Mouse (Mus musculus): ENCODE measurements around the gene Kcnb1. TPM values are rescaled to one million over a fixed set of nuclear protein-coding genes. Genes with fewer than 3 reads are reported as not detected.

The Kcnb1 gene
- total and polyA plus RNA-seq, 2 experiments from 2014 or later = 6.4 to 29.8 TPM

- H3K4me1 ChIP-seq (ENCODE audit: insufficient read depth, low read length) = peaks cover 14% of the 10 kb centered on the region
- no peak for TF ChIP-seq CTCF (IDR thresholded peaks at IDR 0.05)
- no peaks in the 10 kb centered on the region for H3K27me3 ChIP-seq (ENCODE audit: insufficient read depth, low read length)
- no peak overlapping the region for H3K4me3 ChIP-seq (ENCODE audit: low read depth, low read length)
- H3K4me2 ChIP-seq (ENCODE audit: low read depth, low read length, poor library complexity, severe bottlenecking) = no peak overlapping the region
- no peak for DNase-seq (ENCODE audit: low spot score)
- no peaks in the 10 kb centered on the region for H3K36me3 ChIP-seq (ENCODE audit: insufficient read depth, low read length)
- no peaks in the 10 kb centered on the region for H3K9me3 ChIP-seq (ENCODE audit: low read length)
- no peak for ATAC-seq (ENCODE audit: low FRiP score)
- 41% methylated on average over 8 of the region's 8 CpGs for WGBS
- H3K27ac ChIP-seq (ENCODE audit: low read depth, low read length) = no peak overlapping the region
- H3K9ac ChIP-seq (replicated peaks; ENCODE audit: low read length, poor library complexity, severe bottlenecking) = no peak overlapping the region
Observed at GRCm38 (mm10) chr2:167132041-167132440, 57.9 kb downstream of the Kcnb1 start.

GRCm38 (mm10) chr2:167130050-167130770 lies 59.7 kb downstream of the Kcnb1 start:
- DNase-seq (ENCODE audit: low spot score) (peak; percentile 20), ATAC-seq (ENCODE audit: low FRiP score) (no peak)
- no peaks in the 10 kb centered on the region for H3K36me3 ChIP-seq (ENCODE audit: insufficient read depth, low read length)
- H3K9ac ChIP-seq (replicated peaks; ENCODE audit: low read length, poor library complexity, severe bottlenecking) = peak overlapping the region; percentile 33; the same call in 1 of the 2 replicates
- no peaks in the 10 kb centered on the region for H3K27me3 ChIP-seq (ENCODE audit: insufficient read depth, low read length)
- TF ChIP-seq CTCF (IDR thresholded peaks at IDR 0.05) = no peak
- H3K4me3 ChIP-seq (ENCODE audit: low read depth, low read length) = no peak overlapping the region
- H3K9me3 ChIP-seq (ENCODE audit: low read length) = no peaks in the 10 kb centered on the region
- 0 out of 2 replicates have a peak overlapping the region, but pooled peaks have one; percentile 43 for H3K27ac ChIP-seq (ENCODE audit: low read depth, low read length)
- peaks cover 9% of the 10 kb centered on the region for H3K4me1 ChIP-seq (ENCODE audit: insufficient read depth, low read length)
- 0 out of 2 replicates have a peak overlapping the region, but pooled peaks have one; percentile 4 for H3K4me2 ChIP-seq (ENCODE audit: low read depth, low read length, poor library complexity, severe bottlenecking)
- WGBS = 34% methylated on average over 9 of the region's 9 CpGs

- peak overlapping the region; percentile 9; the same call in 1 of the 2 replicates for H3K4me2 ChIP-seq (ENCODE audit: low read depth, low read length, poor library complexity, severe bottlenecking)
- peaks cover 9% of the 10 kb centered on the region for H3K4me1 ChIP-seq (ENCODE audit: insufficient read depth, low read length)
- DNase-seq (ENCODE audit: low spot score) (peak; percentile 30), ATAC-seq (ENCODE audit: low FRiP score) (no peak; the same call in 1 of the 2 replicates)
- WGBS = 24% methylated on average over 9 of the region's 9 CpGs
- H3K27ac ChIP-seq (ENCODE audit: low read depth, low read length) = peak overlapping the region; percentile 55
- no peak overlapping the region for H3K4me3 ChIP-seq (ENCODE audit: low read depth, low read length)
- H3K27me3 ChIP-seq (ENCODE audit: insufficient read depth, low read length) = no peaks in the 10 kb centered on the region
- H3K9me3 ChIP-seq (ENCODE audit: low read length) = no peaks in the 10 kb centered on the region
- H3K9ac ChIP-seq (replicated peaks; ENCODE audit: low read length, poor library complexity, severe bottlenecking) = peak overlapping the region; percentile 33; the same call in 1 of the 2 replicates
- no peaks in the 10 kb centered on the region for H3K36me3 ChIP-seq (ENCODE audit: insufficient read depth, low read length)
- TF ChIP-seq CTCF (IDR thresholded peaks at IDR 0.05) = no peak
Observed at GRCm38 (mm10) chr2:167129608-167129955, 60.4 kb downstream of the Kcnb1 start.

GRCm38 (mm10) chr2:167128699-167129607 lies 61.0 kb downstream of the Kcnb1 start:
- ATAC-seq (ENCODE audit: low FRiP score) = no peak
- Histone ChIP-seq H3K4me3 (ENCODE audit: low read depth, low read length) (no peak overlapping the region), H3K27ac (ENCODE audit: low read depth, low read length) (peak overlapping the region; percentile 55), H3K36me3 (ENCODE audit: insufficient read depth, low read length) (no peaks in the 10 kb centered on the region), H3K9ac (replicated peaks; ENCODE audit: low read length, poor library complexity, severe bottlenecking) (peak overlapping the region; percentile 33; the same call in 1 of the 2 replicates), H3K9me3 (ENCODE audit: low read length) (no peaks in the 10 kb centered on the region), H3K4me1 (ENCODE audit: insufficient read depth, low read length) (peaks cover 10% of the 10 kb centered on the region), H3K4me2 (ENCODE audit: low read depth, low read length, poor library complexity, severe bottlenecking) (peak overlapping the region; percentile 9; the same call in 1 of the 2 replicates), H3K27me3 (ENCODE audit: insufficient read depth, low read length) (no peaks in the 10 kb centered on the region)
- DNase-seq (ENCODE audit: low spot score) = peak; percentile 24
- WGBS = 48% methylated on average over 20 of the region's 20 CpGs
- TF ChIP-seq CTCF (IDR thresholded peaks at IDR 0.05) = no peak

- H3K4me3 ChIP-seq (ENCODE audit: low read depth, low read length) = no peak overlapping the region
- H3K4me2 ChIP-seq (ENCODE audit: low read depth, low read length, poor library complexity, severe bottlenecking) = no peak overlapping the region
- H3K9ac ChIP-seq (replicated peaks; ENCODE audit: low read length, poor library complexity, severe bottlenecking) = no peak overlapping the region
- no peak for TF ChIP-seq CTCF (IDR thresholded peaks at IDR 0.05)
- H3K4me1 ChIP-seq (ENCODE audit: insufficient read depth, low read length) = peaks cover 14% of the 10 kb centered on the region
- H3K27me3 ChIP-seq (ENCODE audit: insufficient read depth, low read length) = no peaks in the 10 kb centered on the region
- H3K36me3 ChIP-seq (ENCODE audit: insufficient read depth, low read length) = no peaks in the 10 kb centered on the region
- ATAC-seq (ENCODE audit: low FRiP score) = no peak
- H3K27ac ChIP-seq (ENCODE audit: low read depth, low read length) = no peak overlapping the region
- 95% methylated on average over 5 of the region's 5 CpGs for WGBS
- DNase-seq (ENCODE audit: low spot score) = no peak
- no peaks in the 10 kb centered on the region for H3K9me3 ChIP-seq (ENCODE audit: low read length)
Observed at GRCm38 (mm10) chr2:167127404-167127803, 62.6 kb downstream of the Kcnb1 start.

Measured in midbrain, postnatal 0 days (tissue).